Mouse (Mus musculus) cerebellum, adult 2 months (tissue): ENCODE measurements around the gene Tmem109.

Source experiments
- CTCF ChIP-seq: fragments of 200-500 bp; IDR thresholded peaks from 2 replicates; pipeline ENCODE4 v1.5.1; 2011; ENCODE audit warnings: low read depth, mild to moderate bottlenecking, control low read depth, low read length, moderate library complexity, borderline replicate concordance; ENCODE audit not compliant: insufficient read depth
- POLR2A ChIP-seq: fragments of 200-500 bp; IDR thresholded peaks from 2 replicates; pipeline ENCODE4 v1.6.1; 2011; ENCODE audit warnings: low read length, control low read depth, borderline replicate concordance; ENCODE audit not compliant: insufficient read depth

- no peak for TF ChIP-seq POLR2A
- TF ChIP-seq CTCF = no peak
Measured at GRCm38 (mm10) chr19:10901046-10901445, 19.2 kb upstream of the Tmem109 start.
